Mouse (Mus musculus) natural killer cell, adult 2 months (primary cell): ENCODE measurements around the gene Ttc39d.
"Not testable (repeated sequence)": the region's sequence is repeated elsewhere in the genome, so short reads cannot be mapped to it uniquely, and the experiment has no call there.

Source experiments
- DNase-seq, 2 experiments: peaks; one replicate each; pipeline ENCODE4 v3.0.0; 2022; ENCODE audit warnings: low spot score in 2 of 2

Gene Ttc39d

GRCm38 (mm10) chr17:80193075-80193474 is 14.2 kb upstream of the Ttc39d start:
- no peak for DNase-seq

GRCm38 (mm10) chr17:80199160-80199778 is 8.0 kb upstream of the Ttc39d start:
- DNase-seq, result no peak

GRCm38 (mm10) chr17:80205657-80206056 is 1.6 kb upstream of the Ttc39d start:
- no peak for DNase-seq

GRCm38 (mm10) chr17:80206301-80206670 is 974 bp upstream of the Ttc39d start:
- peak in 1 of 2 experiments; percentile 10 for DNase-seq

- not testable (repeated sequence) for DNase-seq
Measured at GRCm38 (mm10) chr17:80213998-80214397, 6.7 kb downstream of the Ttc39d start.

GRCm38 (mm10) chr17:80220131-80220530 is 12.9 kb downstream of the Ttc39d start:
- no peak for DNase-seq

GRCm38 (mm10) chr17:80221202-80221601 is 13.9 kb downstream of the Ttc39d start:
- no peak for DNase-seq

- DNase-seq, result peak; percentile 27 to 51
Measured at GRCm38 (mm10) chr17:80221890-80222628, 14.8 kb downstream of the Ttc39d start.

- no peak for DNase-seq
Measured at GRCm38 (mm10) chr17:80223829-80224228, 16.6 kb downstream of the Ttc39d start.

GRCm38 (mm10) chr17:80224326-80225116 is 17.3 kb downstream of the Ttc39d start, which contains the start of gene Gemin6:
Gene Gemin6, plus strand, starts transcription at chr17:80224441.
- DNase-seq, result peak; percentile 66 to 72

GRCm38 (mm10) chr17:80225142-80225541 is 17.9 kb downstream of the Ttc39d start:
- not testable (repeated sequence) for DNase-seq

- DNase-seq, result no peak
Measured at GRCm38 (mm10) chr17:80229396-80229795, 22.1 kb downstream of the Ttc39d start.

- DNase-seq, result no peak
Measured at GRCm38 (mm10) chr17:80233844-80234243, 26.6 kb downstream of the Ttc39d start.

GRCm38 (mm10) chr17:80234376-80234775 is 27.1 kb downstream of the Ttc39d start:
- DNase-seq, result no peak

- DNase-seq, result no peak
Measured at GRCm38 (mm10) chr17:80235477-80235876, 28.2 kb downstream of the Ttc39d start.

GRCm38 (mm10) chr17:80236805-80237204 is 29.5 kb downstream of the Ttc39d start:
- peak in 1 of 2 experiments; percentile 42 for DNase-seq

- DNase-seq, result no peak
Measured at GRCm38 (mm10) chr17:80237475-80237874, 30.2 kb downstream of the Ttc39d start.

- DNase-seq, result no peak
Measured at GRCm38 (mm10) chr17:80241594-80241993, 34.3 kb downstream of the Ttc39d start.

GRCm38 (mm10) chr17:80243116-80243515 is 35.9 kb downstream of the Ttc39d start:
- no peak for DNase-seq

- no peak for DNase-seq
Measured at GRCm38 (mm10) chr17:80252757-80253525, 45.7 kb downstream of the Ttc39d start.

GRCm38 (mm10) chr17:80254421-80254820 is 47.2 kb downstream of the Ttc39d start:
- no peak for DNase-seq

GRCm38 (mm10) chr17:80255208-80255607 is 47.9 kb downstream of the Ttc39d start:
- no peak for DNase-seq
